Mouse (Mus musculus): ENCODE data around the gene Akap8.

The Akap8 gene

DNA sequence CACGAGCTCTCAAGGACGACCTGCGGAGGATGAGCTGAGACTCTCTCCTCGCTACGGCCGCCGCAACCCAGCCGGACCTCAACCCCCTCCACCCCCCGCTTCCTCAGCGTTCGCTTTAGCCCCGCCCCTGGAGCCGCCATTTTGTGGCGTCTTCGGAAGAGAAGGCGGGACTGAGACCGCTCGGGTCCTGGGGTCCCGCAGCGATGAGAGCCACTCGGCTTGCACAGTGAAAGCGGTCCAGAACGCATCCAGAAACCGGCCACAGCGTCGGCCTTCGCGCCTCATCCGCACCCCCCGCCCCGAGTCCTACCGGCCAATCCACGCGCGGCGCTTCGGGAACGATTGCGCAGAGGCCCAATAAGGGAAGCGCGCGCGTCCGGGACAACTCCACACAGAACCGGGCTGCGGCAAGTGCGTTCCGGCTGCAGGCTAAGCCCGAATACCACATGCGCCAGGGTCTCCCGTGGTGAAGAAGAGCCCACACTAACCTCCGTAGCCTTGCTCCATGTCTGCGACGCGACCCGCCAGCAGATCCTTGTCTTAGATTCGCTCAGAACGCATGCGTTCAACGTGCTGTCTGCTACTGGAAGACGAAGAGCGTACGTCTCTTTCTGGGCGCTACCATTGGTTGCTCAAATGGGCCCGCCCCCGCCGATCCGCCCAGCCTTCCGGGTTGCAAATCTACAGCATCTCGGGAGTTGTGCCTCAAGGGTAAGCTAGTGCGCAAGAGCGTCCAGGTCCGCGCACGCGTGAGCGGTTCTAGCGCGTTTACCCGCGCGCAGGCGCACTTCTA, at the start of gene Akap8:
TSS of gene Akap8 (minus strand) at position 642 of the 793 bp plus-strand sequence.
- ATAC-seq (ENCODE audit: low TSS enrichment), result peak; percentile 95

GRCm38 (mm10) chr17:32368991-32369578, 48.0 kb upstream of the Akap8 start:
- no peak for ATAC-seq (ENCODE audit: low TSS enrichment)

DNA sequence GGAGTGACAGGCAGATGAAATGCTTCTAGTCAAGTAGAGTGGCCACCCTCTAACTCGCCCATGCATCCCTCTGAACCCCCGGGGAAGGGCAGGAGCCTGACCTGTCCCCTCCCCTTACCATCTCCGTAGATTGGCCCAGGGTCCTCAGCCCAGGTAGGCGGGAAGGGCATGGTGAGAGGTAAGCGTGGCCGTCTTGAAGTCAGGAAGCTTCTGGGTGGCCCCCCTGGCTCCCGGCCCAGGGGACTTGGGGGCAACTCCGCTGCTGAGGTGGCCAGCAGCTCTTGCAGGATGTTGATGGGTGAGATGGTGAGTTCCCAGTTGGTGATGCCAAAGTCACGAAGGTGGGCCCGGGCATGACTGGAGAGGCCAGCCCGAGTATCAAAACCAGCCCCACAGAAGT, 46.7 kb upstream of the Akap8 start:
- ATAC-seq (ENCODE audit: low TSS enrichment), result no peak

DNA sequence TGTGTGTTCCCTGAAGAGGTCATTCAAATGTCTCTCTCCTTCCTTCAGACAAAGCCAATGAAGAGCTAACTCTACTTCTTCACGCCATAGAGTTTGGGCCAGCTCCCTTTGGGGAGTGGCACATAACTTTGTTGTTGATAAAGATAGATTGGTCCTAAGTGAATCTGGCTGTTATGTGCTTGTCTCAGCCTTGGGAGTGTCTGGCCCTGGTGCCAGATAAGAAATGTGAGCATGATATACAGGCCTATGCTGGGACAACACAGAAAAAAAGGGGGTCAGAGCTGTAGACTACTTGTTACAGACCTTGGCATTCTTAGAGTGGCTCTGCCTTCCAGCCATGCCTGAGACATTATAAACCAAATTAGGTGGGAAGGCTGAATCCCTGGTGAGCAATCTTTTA, 44.3 kb upstream of the Akap8 start:
- ATAC-seq (ENCODE audit: low TSS enrichment), result no peak

DNA sequence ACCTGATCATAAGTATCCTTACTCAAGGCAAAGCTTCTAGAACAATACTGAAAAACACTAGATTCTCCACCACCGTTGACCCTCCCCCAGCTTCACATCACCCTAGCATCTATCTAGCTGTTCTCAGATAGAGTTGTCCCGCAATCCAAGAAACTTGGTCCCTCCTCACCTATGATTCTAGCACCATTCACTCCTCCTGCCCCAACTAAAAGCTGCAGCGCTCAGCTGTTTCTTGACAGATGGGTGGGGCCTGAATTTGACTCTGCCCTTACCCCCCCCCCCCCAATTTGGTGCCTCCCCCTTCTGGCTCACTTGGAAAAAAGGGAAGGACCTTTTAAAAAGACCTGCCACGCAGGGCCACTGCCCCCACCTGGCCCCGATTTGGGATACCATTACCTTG, 43.8 kb upstream of the Akap8 start:
- peak; percentile 10 for ATAC-seq (ENCODE audit: low TSS enrichment)

DNA sequence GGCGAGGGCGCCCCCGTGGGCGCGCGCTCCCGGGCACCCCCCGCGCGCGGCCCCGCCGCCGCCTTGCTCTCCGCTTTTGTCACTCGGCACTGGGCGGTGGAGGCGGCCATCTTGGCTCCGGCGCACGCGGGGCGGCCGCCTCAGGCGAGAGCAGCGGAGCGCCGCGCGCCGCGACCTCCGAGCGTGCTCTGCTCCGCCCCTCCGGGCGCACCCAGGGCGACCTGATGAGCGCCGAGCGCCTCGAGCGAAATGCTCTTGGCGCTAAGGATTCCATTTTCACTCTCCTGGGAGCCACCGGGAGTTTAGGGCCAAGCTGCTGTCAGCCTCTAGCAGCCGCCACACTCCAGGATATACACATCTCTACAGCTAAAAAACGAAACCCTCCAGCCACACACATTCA, 43.3 kb upstream of the Akap8 start:
- peak; percentile 92 for ATAC-seq (ENCODE audit: low TSS enrichment)

DNA sequence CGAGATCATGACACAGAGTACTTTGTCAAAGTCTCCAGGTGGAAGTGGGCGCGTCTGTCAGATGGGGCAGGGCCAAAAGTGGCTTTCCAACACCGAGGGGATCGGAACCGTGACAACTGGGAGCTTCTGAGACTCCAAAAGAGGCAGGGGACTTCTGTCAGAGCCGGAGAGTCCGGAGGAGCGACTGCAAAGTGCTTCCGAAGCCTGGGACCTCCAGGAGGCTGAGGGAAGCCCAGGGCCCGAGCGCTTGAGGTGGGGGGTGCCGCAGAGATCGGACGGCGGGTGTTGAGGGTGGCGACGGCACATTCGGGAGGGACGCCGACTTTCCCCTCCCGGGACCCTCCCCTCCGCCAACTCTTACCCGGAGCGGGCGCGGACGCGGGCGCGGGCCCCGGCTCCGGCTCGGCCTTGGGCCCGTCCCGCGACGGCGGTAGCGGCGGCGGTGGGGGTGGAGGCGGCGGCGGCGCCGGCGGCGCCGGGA, 42.8 kb upstream of the Akap8 start:
- ATAC-seq (ENCODE audit: low TSS enrichment), result peak; percentile 11

GRCm38 (mm10) chr17:32362686-32363085, 41.6 kb upstream of the Akap8 start:
- ATAC-seq (ENCODE audit: low TSS enrichment), result no peak

- no peak for ATAC-seq (ENCODE audit: low TSS enrichment)
Measured at GRCm38 (mm10) chr17:32359928-32360327, 38.9 kb upstream of the Akap8 start.

DNA sequence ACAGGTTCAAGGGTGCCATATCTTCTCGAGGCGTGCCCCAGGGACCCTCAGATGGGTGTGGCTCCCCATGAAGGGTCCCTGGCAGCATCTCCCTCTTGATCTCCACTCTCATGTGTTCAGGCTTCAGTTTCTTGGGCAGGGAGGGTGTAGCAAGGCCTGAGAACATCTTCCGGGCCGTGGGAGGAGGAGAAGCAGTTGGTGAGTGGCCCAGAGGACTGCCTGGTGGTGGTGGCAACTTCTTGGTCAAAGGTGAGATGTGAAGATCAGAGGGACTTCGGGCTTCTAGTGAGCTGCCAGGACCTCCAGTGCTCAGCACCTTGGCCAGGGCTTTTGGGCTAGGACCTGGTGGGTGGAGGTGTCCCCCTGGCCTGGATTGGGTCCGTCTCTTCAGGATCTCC, 37.9 kb upstream of the Akap8 start:
- ATAC-seq (ENCODE audit: low TSS enrichment), result no peak

DNA sequence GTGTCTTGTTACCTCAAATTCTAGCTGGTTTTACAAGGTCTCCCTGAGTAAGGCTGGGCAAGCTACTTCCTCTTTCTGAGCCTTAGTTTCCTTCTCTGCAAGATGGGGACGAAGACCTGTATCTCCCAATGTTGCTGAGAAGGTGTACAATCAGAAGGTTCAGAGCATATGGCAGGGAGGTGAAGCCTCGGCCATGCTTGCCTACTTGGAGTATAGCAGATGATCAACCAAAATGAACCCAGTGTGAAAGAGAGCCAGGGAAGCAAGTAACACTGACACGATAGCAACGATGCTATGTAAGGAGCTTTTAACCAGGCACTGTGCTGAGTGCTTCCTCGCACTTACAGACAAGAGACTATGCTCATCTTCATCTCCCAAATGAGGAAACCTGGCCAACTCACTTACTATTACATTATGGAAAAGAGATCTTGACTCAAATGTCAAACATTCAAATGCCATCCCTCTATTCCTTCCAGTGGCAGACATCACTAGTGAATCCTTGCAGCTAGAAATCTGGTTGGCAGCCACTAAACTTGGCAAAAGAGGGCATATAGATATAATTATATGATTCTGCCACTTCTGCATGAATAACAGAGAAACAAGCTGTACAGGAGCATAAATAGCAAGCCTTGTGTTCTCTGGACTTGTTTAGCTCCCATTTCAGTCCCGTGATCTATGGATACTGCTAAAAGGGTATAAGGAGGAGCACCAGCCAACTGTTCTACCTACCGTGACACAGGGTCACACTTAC, 37.3 kb upstream of the Akap8 start:
- ATAC-seq (ENCODE audit: low TSS enrichment), result peak; percentile 56

- no peak for ATAC-seq (ENCODE audit: low TSS enrichment)
Measured at GRCm38 (mm10) chr17:32356766-32357760, 36.0 kb upstream of the Akap8 start.

GRCm38 (mm10) chr17:32356281-32356680, 35.2 kb upstream of the Akap8 start:
- no peak for ATAC-seq (ENCODE audit: low TSS enrichment)

DNA sequence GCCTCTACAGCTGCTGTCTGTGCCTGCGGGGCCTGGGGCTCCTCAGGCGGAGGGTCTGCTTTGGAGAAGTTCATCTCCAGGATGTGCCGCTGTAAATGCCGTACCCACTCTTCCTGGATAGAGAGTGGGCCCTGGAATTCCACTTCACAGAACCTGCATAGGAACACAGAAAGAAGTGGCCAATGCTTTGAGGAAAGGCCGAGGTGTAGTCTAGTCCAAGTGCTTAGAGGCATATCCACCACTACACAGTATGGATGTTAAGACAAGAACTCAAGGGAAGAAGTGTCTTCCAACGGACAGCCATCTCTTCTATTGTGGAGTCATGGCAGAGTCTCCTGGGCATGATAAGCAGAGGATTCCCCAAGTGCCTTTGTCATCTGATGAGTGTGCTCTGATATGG, 34.0 kb upstream of the Akap8 start:
- no peak for ATAC-seq (ENCODE audit: low TSS enrichment)

- no peak for ATAC-seq (ENCODE audit: low TSS enrichment)
Measured at GRCm38 (mm10) chr17:32354211-32354610, 33.2 kb upstream of the Akap8 start.

DNA sequence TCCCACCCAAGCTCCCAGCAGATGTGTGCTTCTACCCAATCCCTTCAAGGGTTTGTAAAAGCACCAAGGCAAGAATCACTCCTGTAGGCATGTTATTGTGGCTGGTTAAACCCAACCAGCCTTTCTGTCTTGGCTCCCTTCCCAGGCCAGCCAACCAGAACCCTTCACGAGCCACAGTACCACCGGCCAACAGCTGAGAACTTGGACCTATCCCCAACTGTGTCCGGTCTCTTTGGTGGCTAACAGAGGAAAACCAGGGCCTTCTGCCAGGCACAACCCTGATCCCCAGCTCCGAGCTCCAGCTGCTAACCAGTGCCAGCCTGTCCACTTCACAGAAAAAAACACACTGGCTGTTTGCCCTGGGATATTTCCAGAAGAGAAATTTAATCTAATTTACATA, 32.7 kb upstream of the Akap8 start:
- no peak for ATAC-seq (ENCODE audit: low TSS enrichment)

DNA sequence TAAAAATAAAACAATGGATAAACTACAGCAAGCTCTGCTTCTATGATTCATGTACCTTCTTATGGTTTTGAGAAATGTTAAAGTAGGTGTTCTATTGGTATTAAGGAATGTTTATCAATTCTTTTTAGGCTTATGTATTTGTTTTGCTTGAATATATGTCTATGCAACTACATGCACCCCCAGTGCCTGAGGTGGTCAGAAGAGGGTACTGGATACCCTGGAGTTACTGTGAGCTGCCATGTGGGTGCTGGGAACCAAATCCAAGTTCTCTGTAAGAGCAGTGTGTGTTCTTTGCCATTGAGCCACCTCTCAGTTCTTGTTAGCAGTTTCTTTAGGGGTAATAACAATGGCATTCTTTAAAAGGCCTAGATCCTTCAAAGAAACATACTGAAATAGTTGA, 30.7 kb upstream of the Akap8 start:
- ATAC-seq (ENCODE audit: low TSS enrichment), result no peak

DNA sequence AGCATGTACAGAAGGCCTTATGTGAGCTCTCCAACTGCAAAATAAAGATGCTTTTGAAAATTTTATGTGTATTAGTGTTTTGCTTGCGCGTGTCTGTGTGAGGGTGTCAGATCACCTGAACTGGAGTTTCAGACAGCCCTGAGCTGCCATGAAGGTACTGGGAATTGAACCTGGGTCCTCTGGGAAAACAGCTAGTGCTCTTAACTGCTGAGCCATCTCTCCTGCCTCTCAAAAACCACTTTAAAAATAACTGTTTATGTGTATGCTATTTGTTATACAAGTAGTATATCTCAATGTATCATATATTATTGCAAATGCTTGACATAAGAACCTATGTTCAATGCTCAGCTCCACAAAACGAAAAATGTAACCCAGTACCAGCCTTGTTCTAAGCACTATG, 30.2 kb upstream of the Akap8 start:
- ATAC-seq (ENCODE audit: low TSS enrichment), result no peak

DNA sequence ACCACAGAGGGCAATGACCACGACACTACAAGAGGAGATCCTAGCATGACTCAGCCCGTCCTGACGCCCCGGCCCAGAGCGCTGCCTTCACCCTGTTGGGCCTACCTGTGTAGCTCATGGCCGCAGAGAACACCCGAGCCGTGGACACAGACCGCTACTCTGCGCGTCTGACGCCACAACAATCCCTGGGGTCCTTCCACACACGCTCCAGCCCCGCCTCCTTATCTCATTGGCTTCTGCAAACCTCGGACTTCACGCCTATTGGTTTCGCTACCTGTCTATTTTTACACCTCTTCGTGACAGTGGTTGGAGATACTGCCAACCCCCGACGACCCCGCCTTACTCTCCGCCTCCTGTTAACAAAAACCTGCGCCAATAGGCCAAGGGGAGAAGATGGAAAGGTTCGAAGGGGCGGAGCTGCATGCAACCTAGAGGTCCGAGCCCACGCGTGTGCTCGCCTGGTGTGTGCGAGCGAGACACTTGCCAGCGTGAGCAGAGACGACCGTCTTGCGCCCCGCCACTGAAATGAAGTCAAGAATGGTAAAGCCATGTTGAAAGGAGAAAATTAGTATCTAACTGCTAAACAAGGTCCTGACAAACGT, 29.4 kb upstream of the Akap8 start, which contains the start of gene Akap8l:
TSS of gene Akap8l (minus strand) at position 226 of the 602 bp plus-strand sequence.
- ATAC-seq (ENCODE audit: low TSS enrichment), result peak; percentile 93

DNA sequence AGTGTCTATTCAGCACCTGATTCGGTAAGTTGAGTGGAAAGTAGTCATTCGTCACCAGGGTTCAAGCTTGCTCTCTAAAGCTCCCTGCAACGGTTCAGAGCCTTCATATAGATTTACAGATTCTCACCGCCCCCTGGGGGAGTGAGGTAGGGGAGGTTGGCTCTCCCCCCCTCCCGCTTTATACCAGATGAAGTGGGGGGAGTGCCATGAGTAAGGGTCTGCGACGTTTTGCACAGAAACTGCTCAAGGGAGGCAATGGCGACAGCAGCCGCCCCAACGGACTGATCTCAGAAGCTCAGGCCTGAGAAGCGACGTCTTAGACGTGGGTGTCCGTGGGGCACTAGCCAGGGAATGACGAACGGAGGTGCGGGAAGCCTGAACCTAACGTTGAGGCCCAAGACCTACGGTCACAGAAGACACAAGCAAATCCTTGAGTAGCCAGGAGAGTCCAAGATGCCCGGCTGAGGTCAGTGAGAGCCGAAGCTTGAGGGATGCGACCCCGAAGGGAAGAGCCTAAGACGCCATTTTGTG, 28.9 kb upstream of the Akap8 start:
- peak; percentile 39; the same call in 1 of the 2 replicates for ATAC-seq (ENCODE audit: low TSS enrichment)
